Comparison of ENCODE assay signal across 20 mouse cellular contexts in genomic region chr13:10991151-10991550, GRCm38 (mm10).
DNase-seq lines count a peak whose midpoint lies in the region; ATAC-seq and TF ChIP-seq lines count a peak whose summit lies in the region.
"Had no signal": no experiment of that assay in that cellular context is flagged by ENCODE, and none has a peak within 500 bp of the region (broad histone marks: within the 10 kb centered on the region; RNA-seq: fewer than 3 reads in every experiment).

No protein-coding gene starts in this region.

- no peak for TF ChIP-seq RAD21 in MEL (IDR thresholded peaks at IDR 0.05; ENCODE audit: low read depth, low read length)

- no peaks in the 10 kb centered on the region for H3K36me3 ChIP-seq in G1E (replicated peaks)
- peaks cover 0 to 6% of the 10 kb centered on the region in 2 experiments; a peak in 2 of 4 replicates for H3K36me3 ChIP-seq in MEL (ENCODE audit: control insufficient read depth in 1 of 2, insufficient read depth in 2 of 2, low read length in 2 of 2)
- H3K36me3 ChIP-seq in liver, embryonic 11.5 days (ENCODE audit: control insufficient read depth, insufficient read depth, low read length): no peaks in the 10 kb centered on the region

- H3K4me1 ChIP-seq in G1E (ENCODE audit: insufficient read depth, low read depth, low read length): no peaks in the 10 kb centered on the region
- no peaks in the 10 kb centered on the region; a peak in 1 of 4 replicates for H3K4me1 ChIP-seq in MEL (ENCODE audit: control insufficient read depth in 1 of 2, insufficient read depth in 2 of 2, low read length in 2 of 2)
- no peaks in the 10 kb centered on the region for H3K4me1 ChIP-seq in liver, embryonic 11.5 days (replicated peaks; ENCODE audit: control insufficient read depth, insufficient read depth, low read length)

- DNase-seq in G1E (ENCODE audit: low spot score) (no peak), MEL (ENCODE audit: low read depth, low spot score) (peak; percentile 32)
- no peak for DNase-seq in testis, postnatal 14 days (ENCODE audit: low spot score)
- DNase-seq in liver, embryonic 11.5 days (ENCODE audit: low spot score): no peak
- DNase-seq: adrenal gland, adult 2 months; adrenal gland, adult 8-10 months; adrenal gland, postnatal 10 days; adrenal gland, postnatal 14 days; adrenal gland, postnatal 25 days; adrenal gland, postnatal 36 days; B cell, adult 2 months; cerebellum, adult 11 months; cerebellum, adult 11-12 months; cerebellum, adult 18-20 months; cerebellum, adult 2 months; cerebellum, adult 8-10 months had no signal

- no peak overlapping the region for H3K27ac ChIP-seq in MEL (ENCODE audit: control insufficient read depth, low read depth, low read length)
- no peak overlapping the region for H3K27ac ChIP-seq in liver, embryonic 11.5 days (ENCODE audit: low read depth, low read length)

- WGBS in liver, embryonic 11.5 days: 71% methylated on average over 3 of the region's 3 CpGs

- H3K27me3 ChIP-seq in G1E (ENCODE audit: insufficient read depth, low read length): no peaks in the 10 kb centered on the region
- H3K27me3 ChIP-seq in MEL (ENCODE audit: control insufficient read depth in 1 of 2, insufficient read depth in 2 of 2, low read length in 2 of 2): no peaks in the 10 kb centered on the region
- H3K27me3 ChIP-seq in liver, embryonic 11.5 days (replicated peaks; ENCODE audit: control insufficient read depth, insufficient read depth, low read length): no peaks in the 10 kb centered on the region
- H3K27me3 ChIP-seq: CH12.LX, Patski had no signal

- peak; percentile 84 for ATAC-seq in G1E (ENCODE audit: extremely low read depth, insufficient number of reproducible peaks, low FRiP score, poor library complexity, severe bottlenecking)
- ATAC-seq in liver, embryonic 11.5 days (replicated peaks; ENCODE audit: low FRiP score): no peak
- ATAC-seq: activated CD4-positive, CD25-positive, alpha-beta regulatory T cell, adult 4 months; CD4-positive, CD25-positive, alpha-beta regulatory T cell, adult 4 months; Patski had no signal

- no peak for TF ChIP-seq POLR2A in MEL (IDR thresholded peaks at IDR 0.05; ENCODE audit: control insufficient read depth in 1 of 2, insufficient read depth in 1 of 2, low read depth in 1 of 2, low read length in 2 of 2, poor library complexity in 1 of 2)

- no peak for TF ChIP-seq CTCF in G1E (IDR thresholded peaks at IDR 0.05; ENCODE audit: low read depth, low read length)
- no peak for TF ChIP-seq CTCF in MEL (IDR thresholded peaks at IDR 0.05 in 2 of 3, conservative IDR thresholded peaks at IDR 0.05 in 1 of 3; ENCODE audit: control insufficient read depth in 1 of 3, insufficient read depth in 1 of 3, low read depth in 2 of 3, low read length in 3 of 3, poor library complexity in 1 of 3, severe bottlenecking in 1 of 3)

- H3K9me3 ChIP-seq in G1E (replicated peaks) (no peaks in the 10 kb centered on the region), MEL (replicated peaks; ENCODE audit: insufficient read depth, low read length) (no peaks in the 10 kb centered on the region)
- no peaks in the 10 kb centered on the region for H3K9me3 ChIP-seq in liver, embryonic 11.5 days (ENCODE audit: control insufficient read depth, low read length)

- TF ChIP-seq EP300 in MEL (IDR thresholded peaks at IDR 0.05; ENCODE audit: low read depth in 1 of 2, low read length in 2 of 2): peak; percentile 62 to 67

- no peak overlapping the region for H3K4me3 ChIP-seq in G1E (ENCODE audit: low read depth, low read length)
- H3K4me3 ChIP-seq in MEL (ENCODE audit: control insufficient read depth in 1 of 2, insufficient read depth in 1 of 2, low read depth in 2 of 2, low read length in 2 of 2): no peak overlapping the region
- H3K4me3 ChIP-seq in liver, embryonic 11.5 days (ENCODE audit: low read depth, low read length): no peak overlapping the region

- H3K9ac ChIP-seq in MEL (ENCODE audit: control insufficient read depth, low read depth, low read length, poor library complexity, severe bottlenecking): no peak overlapping the region
- no peak overlapping the region for H3K9ac ChIP-seq in liver, embryonic 11.5 days (ENCODE audit: low read depth, low read length)

- no peaks in the 10 kb centered on the region for H3K79me2 ChIP-seq in MEL (ENCODE audit: control insufficient read depth, insufficient read depth, low read length, poor library complexity)

- no peak overlapping the region for H3K4me2 ChIP-seq in liver, embryonic 11.5 days

TF ChIP-seq in MEL, 35 proteins besides CTCF, POLR2A, EP300 and RAD21:
- TF ChIP-seq MAX (IDR thresholded peaks at IDR 0.05; ENCODE audit: low read length): peak; percentile 25; the same call in 1 of the 2 replicates
- TF ChIP-seq MAZ (IDR thresholded peaks at IDR 0.05; ENCODE audit: low read depth, low read length): no peak
- TF ChIP-seq POLR2AphosphoS2 (IDR thresholded peaks at IDR 0.05; ENCODE audit: low read length): no peak
- no peak for TF ChIP-seq NELFE (IDR thresholded peaks at IDR 0.05; ENCODE audit: low read depth, low read length)
- TF ChIP-seq ETS1 (IDR thresholded peaks at IDR 0.05; ENCODE audit: low read depth, low read length): peak; percentile 59; the same call in 1 of the 2 replicates
- peak; percentile 77; the same call in 1 of the 2 replicates for TF ChIP-seq BHLHE40 (IDR thresholded peaks at IDR 0.05; ENCODE audit: borderline replicate concordance, low read depth, low read length)
- TF ChIP-seq USF1 (IDR thresholded peaks at IDR 0.05; ENCODE audit: low read depth, low read length): peak; percentile 87
- TF ChIP-seq USF2 (IDR thresholded peaks at IDR 0.05; ENCODE audit: borderline replicate concordance in 1 of 2, insufficient read depth in 1 of 2, low read depth in 1 of 2, low read length in 2 of 2): peak in 1 of 2 experiments; percentile 44; a peak in 1 of 4 replicates
- no peak for TF ChIP-seq ELF1 (IDR thresholded peaks at IDR 0.05; ENCODE audit: low read depth, low read length)
- no peak for TF ChIP-seq KAT2A (conservative IDR thresholded peaks at IDR 0.05; ENCODE audit: low read depth, low read length)
- peak; percentile 21; the same call in 1 of the 2 replicates for TF ChIP-seq TCF12 (IDR thresholded peaks at IDR 0.05; ENCODE audit: low read depth, low read length)
- TF ChIP-seq RCOR1 (IDR thresholded peaks at IDR 0.05; ENCODE audit: low read depth, low read length): peak; percentile 67; the same call in 1 of the 2 replicates
- TF ChIP-seq UBTF (IDR thresholded peaks at IDR 0.05; ENCODE audit: borderline replicate concordance, insufficient read depth, low read depth, low read length): no peak
- TF ChIP-seq HCFC1 (IDR thresholded peaks at IDR 0.05; ENCODE audit: low read depth, low read length): peak; percentile 28; the same call in 1 of the 2 replicates
- no peak for TF ChIP-seq MYB (IDR thresholded peaks at IDR 0.05; ENCODE audit: low read depth, low read length)
- TF ChIP-seq ZMIZ1 (IDR thresholded peaks at IDR 0.05; ENCODE audit: low read depth, low read length): no peak
- no peak for TF ChIP-seq MEF2A (IDR thresholded peaks at IDR 0.05; ENCODE audit: extremely low read depth, insufficient replicate concordance, low read depth, low read length, poor library complexity, severe bottlenecking)
- TF ChIP-seq MAFK (IDR thresholded peaks at IDR 0.05; ENCODE audit: borderline replicate concordance, low read depth, low read length): no peak
- TF ChIP-seq GATA1 (IDR thresholded peaks at IDR 0.05; ENCODE audit: low read depth, low read length): peak; percentile 87
- TF ChIP-seq POLR2AphosphoS5 (IDR thresholded peaks at IDR 0.05; ENCODE audit: borderline replicate concordance, low read depth, low read length): no peak
- no peak for TF ChIP-seq SMC3 (IDR thresholded peaks at IDR 0.05; ENCODE audit: low read depth, low read length)
